Mouse (Mus musculus) neutrophil, adult 5-6 weeks (primary cell): ENCODE data around the gene Mettl22. TPM values are rescaled to one million over a fixed set of nuclear protein-coding genes. Genes with fewer than 3 reads are reported as not detected.

Experiments
- ATAC-seq: fragments of 151-379, 151-347 bp; 2 replicates; pipeline ENCODE4 v1.8.0; 2017; ENCODE audit warnings: mild to moderate bottlenecking, moderate TSS enrichment; ENCODE audit not compliant: insufficient number of reproducible peaks, poor library complexity, low FRiP score, severe bottlenecking; ENCODE audit errors: extremely low read depth
- total RNA-seq: library from RNA; stranded (forward); fragments of 200-1000 nt; gene quantifications from 2 replicates; pipeline ENCODE4 v1.2.3, GENCODE M21; 2017

Mettl22 gene
- total RNA-seq, 1 experiment from 2014 or later: 11.6 TPM

- ATAC-seq: no peak
These were observed 68.7 kb downstream of the Mettl22 start for GRCm38 (mm10) chr16:8539150-8539865.

Other genes starting within 250 kb of the Mettl22 start
- gene Tmem114, start 45.7 kb upstream of the Mettl22 start, total RNA-seq: not detected in 2 replicates
- gene Abat, start 42.6 kb downstream of the Mettl22 start, total RNA-seq: not detected in 2 replicates
- gene Pmm2, start 166.9 kb downstream of the Mettl22 start, total RNA-seq: 55.2 and 58.0 TPM in 2 replicates
- gene Tmem186, start 166.9 kb downstream of the Mettl22 start, total RNA-seq: 11.6 and 13.3 TPM in 2 replicates
- 75.4 and 77.4 TPM in 2 replicates for gene Carhsp1, start 201.4 kb downstream of the Mettl22 start, total RNA-seq
- not detected in 2 replicates for gene Gm5767, start 210.0 kb downstream of the Mettl22 start, total RNA-seq